Mouse (Mus musculus): ENCODE results near the gene Cd37. TPM values are rescaled to one million over a fixed set of nuclear protein-coding genes. Genes with fewer than 3 reads are reported as not detected.

The Cd37 gene
- 2.0 TPM for polyA plus RNA-seq (2014; fragmentation: Illumina TruSeq; extraction: RNeasy Lipid Tissue Mini Kit (QIAGEN cat#74804); ENCODE audit: low replicate concordance)

GRCm38 (mm10) chr7:45238723-45239496 is at the start of gene Cd37:
Gene Cd37 (minus strand): TSS chr7:45239115.

GRCm38 (mm10) chr7:45277136-45277760 is 38.3 kb upstream of the Cd37 start, which contains the start of gene Slc6a21:
Gene Slc6a21 (plus strand): TSS chr7:45277513.

GRCm38 (mm10) chr7:45240633-45241388 is 1.9 kb upstream of the Cd37 start, which contains the start of gene Slc6a16:
Gene Slc6a16 (plus strand): TSS chr7:45241085.

GRCm38 (mm10) chr7:45215673-45216441 is 23.1 kb downstream of the Cd37 start, which contains the start of gene Tead2:
Gene Tead2 (plus strand): TSS chr7:45215753.

GRCm38 (mm10) chr7:45211851-45212251 is 27.1 kb downstream of the Cd37 start, which contains the start of gene Dkkl1:
Gene Dkkl1 (minus strand): TSS chr7:45212147.

GRCm38 (mm10) chr7:45204380-45205143 is 34.4 kb downstream of the Cd37 start, which contains the start of gene Ccdc155:
Gene Ccdc155 (minus strand): TSS chr7:45204892.

Other genes starting within 250 kb of the Cd37 start
- 11.1 TPM for gene Irf3, start 241.5 kb downstream of the Cd37 start, polyA plus RNA-seq (2014; fragmentation: Illumina TruSeq; extraction: RNeasy Lipid Tissue Mini Kit (QIAGEN cat#74804); ENCODE audit: low replicate concordance)
- gene Bcl2l12, start 240.4 kb downstream of the Cd37 start, polyA plus RNA-seq (2014; fragmentation: Illumina TruSeq; extraction: RNeasy Lipid Tissue Mini Kit (QIAGEN cat#74804); ENCODE audit: low replicate concordance), result not detected
- 2.0 TPM for gene Scaf1, start 222.8 kb downstream of the Cd37 start, polyA plus RNA-seq (2014; fragmentation: Illumina TruSeq; extraction: RNeasy Lipid Tissue Mini Kit (QIAGEN cat#74804); ENCODE audit: low replicate concordance)
- gene Rras, start 221.2 kb downstream of the Cd37 start, polyA plus RNA-seq (2014; fragmentation: Illumina TruSeq; extraction: RNeasy Lipid Tissue Mini Kit (QIAGEN cat#74804); ENCODE audit: low replicate concordance), result 1.1 TPM
- gene Prr12, start 186.2 kb downstream of the Cd37 start, polyA plus RNA-seq (2014; fragmentation: Illumina TruSeq; extraction: RNeasy Lipid Tissue Mini Kit (QIAGEN cat#74804); ENCODE audit: low replicate concordance), result not detected
- gene Nosip, start 176.7 kb downstream of the Cd37 start, polyA plus RNA-seq (2014; fragmentation: Illumina TruSeq; extraction: RNeasy Lipid Tissue Mini Kit (QIAGEN cat#74804); ENCODE audit: low replicate concordance), result 4.6 TPM
- gene Prrg2, start 176.4 kb downstream of the Cd37 start, polyA plus RNA-seq (2014; fragmentation: Illumina TruSeq; extraction: RNeasy Lipid Tissue Mini Kit (QIAGEN cat#74804); ENCODE audit: low replicate concordance), result 9.4 TPM
- not detected for gene Rcn3, start 146.9 kb downstream of the Cd37 start, polyA plus RNA-seq (2014; fragmentation: Illumina TruSeq; extraction: RNeasy Lipid Tissue Mini Kit (QIAGEN cat#74804); ENCODE audit: low replicate concordance)
- 3.7 TPM for gene Fcgrt, start 135.3 kb downstream of the Cd37 start, polyA plus RNA-seq (2014; fragmentation: Illumina TruSeq; extraction: RNeasy Lipid Tissue Mini Kit (QIAGEN cat#74804); ENCODE audit: low replicate concordance)
- gene Rps11, start 114.7 kb downstream of the Cd37 start, polyA plus RNA-seq (2014; fragmentation: Illumina TruSeq; extraction: RNeasy Lipid Tissue Mini Kit (QIAGEN cat#74804); ENCODE audit: low replicate concordance), result 126 TPM
- gene Rpl13a, start 110.4 kb downstream of the Cd37 start, polyA plus RNA-seq (2014; fragmentation: Illumina TruSeq; extraction: RNeasy Lipid Tissue Mini Kit (QIAGEN cat#74804); ENCODE audit: low replicate concordance), result 181 TPM
- not detected for gene Gm45713, start 102.9 kb downstream of the Cd37 start, polyA plus RNA-seq (2014; fragmentation: Illumina TruSeq; extraction: RNeasy Lipid Tissue Mini Kit (QIAGEN cat#74804); ENCODE audit: low replicate concordance)
- gene Flt3l, start 102.7 kb downstream of the Cd37 start, polyA plus RNA-seq (2014; fragmentation: Illumina TruSeq; extraction: RNeasy Lipid Tissue Mini Kit (QIAGEN cat#74804); ENCODE audit: low replicate concordance), result 13.9 TPM
- gene Pih1d1, start 84.8 kb downstream of the Cd37 start, polyA plus RNA-seq (2014; fragmentation: Illumina TruSeq; extraction: RNeasy Lipid Tissue Mini Kit (QIAGEN cat#74804); ENCODE audit: low replicate concordance), result not detected
- 13.8 TPM for gene Aldh16a1, start 84.5 kb downstream of the Cd37 start, polyA plus RNA-seq (2014; fragmentation: Illumina TruSeq; extraction: RNeasy Lipid Tissue Mini Kit (QIAGEN cat#74804); ENCODE audit: low replicate concordance)
- gene Slc17a7, start 75.2 kb downstream of the Cd37 start, polyA plus RNA-seq (2014; fragmentation: Illumina TruSeq; extraction: RNeasy Lipid Tissue Mini Kit (QIAGEN cat#74804); ENCODE audit: low replicate concordance), result not detected
- gene Gfy, start 59.5 kb downstream of the Cd37 start, polyA plus RNA-seq (2014; fragmentation: Illumina TruSeq; extraction: RNeasy Lipid Tissue Mini Kit (QIAGEN cat#74804); ENCODE audit: low replicate concordance), result not detected
- not detected for gene Pth2, start 58.1 kb downstream of the Cd37 start, polyA plus RNA-seq (2014; fragmentation: Illumina TruSeq; extraction: RNeasy Lipid Tissue Mini Kit (QIAGEN cat#74804); ENCODE audit: low replicate concordance)
- gene Ccdc155, start 34.2 kb downstream of the Cd37 start, polyA plus RNA-seq (2014; fragmentation: Illumina TruSeq; extraction: RNeasy Lipid Tissue Mini Kit (QIAGEN cat#74804); ENCODE audit: low replicate concordance), result not detected
- not detected for gene Dkkl1, start 27.0 kb downstream of the Cd37 start, polyA plus RNA-seq (2014; fragmentation: Illumina TruSeq; extraction: RNeasy Lipid Tissue Mini Kit (QIAGEN cat#74804); ENCODE audit: low replicate concordance)
- gene Tead2, start 23.4 kb downstream of the Cd37 start, polyA plus RNA-seq (2014; fragmentation: Illumina TruSeq; extraction: RNeasy Lipid Tissue Mini Kit (QIAGEN cat#74804); ENCODE audit: low replicate concordance), result 1.7 TPM
- gene Slc6a16, start 2.0 kb upstream of the Cd37 start, polyA plus RNA-seq (2014; fragmentation: Illumina TruSeq; extraction: RNeasy Lipid Tissue Mini Kit (QIAGEN cat#74804); ENCODE audit: low replicate concordance), result not detected
- gene Slc6a21, start 38.4 kb upstream of the Cd37 start, polyA plus RNA-seq (2014; fragmentation: Illumina TruSeq; extraction: RNeasy Lipid Tissue Mini Kit (QIAGEN cat#74804); ENCODE audit: low replicate concordance), result not detected
- gene Trpm4, start 94.7 kb upstream of the Cd37 start, polyA plus RNA-seq (2014; fragmentation: Illumina TruSeq; extraction: RNeasy Lipid Tissue Mini Kit (QIAGEN cat#74804); ENCODE audit: low replicate concordance), result 3.0 TPM
- not detected for gene Hrc, start 96.2 kb upstream of the Cd37 start, polyA plus RNA-seq (2014; fragmentation: Illumina TruSeq; extraction: RNeasy Lipid Tissue Mini Kit (QIAGEN cat#74804); ENCODE audit: low replicate concordance)
- gene Ppfia3, start 127.9 kb upstream of the Cd37 start, polyA plus RNA-seq (2014; fragmentation: Illumina TruSeq; extraction: RNeasy Lipid Tissue Mini Kit (QIAGEN cat#74804); ENCODE audit: low replicate concordance), result not detected
- not detected for gene Lin7b, start 131.5 kb upstream of the Cd37 start, polyA plus RNA-seq (2014; fragmentation: Illumina TruSeq; extraction: RNeasy Lipid Tissue Mini Kit (QIAGEN cat#74804); ENCODE audit: low replicate concordance)
- gene Snrnp70, start 156.6 kb upstream of the Cd37 start, polyA plus RNA-seq (2014; fragmentation: Illumina TruSeq; extraction: RNeasy Lipid Tissue Mini Kit (QIAGEN cat#74804); ENCODE audit: low replicate concordance), result 55.6 TPM
- gene Kcna7, start 166.5 kb upstream of the Cd37 start, polyA plus RNA-seq (2014; fragmentation: Illumina TruSeq; extraction: RNeasy Lipid Tissue Mini Kit (QIAGEN cat#74804); ENCODE audit: low replicate concordance), result not detected
- gene Ntf5, start 174.6 kb upstream of the Cd37 start, polyA plus RNA-seq (2014; fragmentation: Illumina TruSeq; extraction: RNeasy Lipid Tissue Mini Kit (QIAGEN cat#74804); ENCODE audit: low replicate concordance), result not detected
- not detected for gene Lhb, start 181.7 kb upstream of the Cd37 start, polyA plus RNA-seq (2014; fragmentation: Illumina TruSeq; extraction: RNeasy Lipid Tissue Mini Kit (QIAGEN cat#74804); ENCODE audit: low replicate concordance)
- gene Gys1, start 195.7 kb upstream of the Cd37 start, polyA plus RNA-seq (2014; fragmentation: Illumina TruSeq; extraction: RNeasy Lipid Tissue Mini Kit (QIAGEN cat#74804); ENCODE audit: low replicate concordance), result 1.0 TPM
- not detected for gene Ruvbl2, start 199.0 kb upstream of the Cd37 start, polyA plus RNA-seq (2014; fragmentation: Illumina TruSeq; extraction: RNeasy Lipid Tissue Mini Kit (QIAGEN cat#74804); ENCODE audit: low replicate concordance)
- gene Ftl1, start 220.8 kb upstream of the Cd37 start, polyA plus RNA-seq (2014; fragmentation: Illumina TruSeq; extraction: RNeasy Lipid Tissue Mini Kit (QIAGEN cat#74804); ENCODE audit: low replicate concordance), result 6.2 TPM
- gene Bax, start 227.8 kb upstream of the Cd37 start, polyA plus RNA-seq (2014; fragmentation: Illumina TruSeq; extraction: RNeasy Lipid Tissue Mini Kit (QIAGEN cat#74804); ENCODE audit: low replicate concordance), result 1.2 TPM
- not detected for gene Tulp2, start 242.8 kb upstream of the Cd37 start, polyA plus RNA-seq (2014; fragmentation: Illumina TruSeq; extraction: RNeasy Lipid Tissue Mini Kit (QIAGEN cat#74804); ENCODE audit: low replicate concordance)
- not detected for gene Gm45808, start 247.7 kb upstream of the Cd37 start, polyA plus RNA-seq (2014; fragmentation: Illumina TruSeq; extraction: RNeasy Lipid Tissue Mini Kit (QIAGEN cat#74804); ENCODE audit: low replicate concordance)
- 1.6 TPM for gene Dhdh, start 249.7 kb upstream of the Cd37 start, polyA plus RNA-seq (2014; fragmentation: Illumina TruSeq; extraction: RNeasy Lipid Tissue Mini Kit (QIAGEN cat#74804); ENCODE audit: low replicate concordance)